Mouse (Mus musculus): ENCODE data around the gene Hacd3.

GRCm38 (mm10) chr9:64953190-64953589 lies 68.3 kb downstream of the Hacd3 start:
- TF ChIP-seq GATA1 (IDR thresholded peaks at IDR 0.05; ENCODE audit: borderline replicate concordance, low read length) (no peak), FLI1 (IDR thresholded peaks at IDR 0.05; ENCODE audit: low read length) (no peak)

Data from megakaryocyte, embryonic 14.5 days (primary cell).